Mouse (Mus musculus) urinary bladder, adult 2 months (tissue): ENCODE data around the gene Csrp2. TPM values are rescaled to one million over a fixed set of nuclear protein-coding genes. Genes with fewer than 3 reads are reported as not detected.

Experiments
- DNase-seq: peaks from one replicate; pipeline ENCODE4 v3.0.0; 2022; ENCODE audit warnings: low spot score
- polyA plus RNA-seq: library from polyadenylated mRNA; depleted of rRNA; stranded (reverse); fragments of >200 nt; gene quantifications from 2 replicates; pipeline ENCODE4 v1.2.3, GENCODE M21; 2012; rRNA removed

The Csrp2 gene
- polyA plus RNA-seq, 1 experiment, result 450 TPM

DNA sequence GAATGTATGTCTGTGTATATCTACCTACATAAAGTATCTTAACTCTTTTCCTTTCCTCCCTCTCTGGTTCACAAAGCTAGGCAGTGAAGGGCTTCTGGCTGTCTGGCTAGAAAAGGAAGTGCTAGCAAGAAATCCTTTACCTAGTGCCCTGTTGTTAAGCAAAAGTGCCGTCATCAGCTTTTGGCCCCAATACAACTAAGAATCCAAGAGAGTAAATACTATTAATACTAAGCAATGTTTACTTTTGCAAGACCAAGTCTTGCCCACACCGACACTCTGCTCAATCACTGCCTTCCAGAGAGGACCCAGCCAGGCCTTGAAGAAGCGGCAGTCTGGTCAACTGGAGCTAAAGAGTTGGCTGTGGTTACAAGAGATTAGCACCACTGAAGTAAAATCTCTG, 51.5 kb downstream of the Csrp2 start:
- DNase-seq, result no peak

DNA sequence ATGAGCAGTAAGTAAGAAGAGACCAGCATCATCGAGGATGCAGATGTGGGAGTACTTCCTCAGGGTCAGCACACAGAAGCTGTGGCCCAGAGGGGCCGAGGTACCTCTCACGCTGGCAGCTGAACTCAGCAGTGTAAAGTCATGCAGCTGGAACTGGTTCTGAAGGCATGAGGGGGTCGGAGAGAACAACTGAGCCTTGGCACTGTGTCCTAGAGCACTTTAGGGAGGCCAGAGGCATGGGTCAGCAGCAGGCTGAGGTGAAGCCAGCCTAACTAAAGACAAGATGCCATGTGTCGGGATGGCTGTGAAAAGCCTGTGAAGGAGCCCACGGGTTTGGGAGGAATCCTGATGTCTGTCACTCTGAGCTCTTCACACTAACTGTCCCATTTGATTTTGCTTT, 51.9 kb downstream of the Csrp2 start:
- DNase-seq, result no peak

GRCm38 (mm10) chr10:110971998-110972397, 52.4 kb downstream of the Csrp2 start:
- DNase-seq, result no peak

GRCm38 (mm10) chr10:110974463-110974862, 54.9 kb downstream of the Csrp2 start:
- no peak for DNase-seq

DNA sequence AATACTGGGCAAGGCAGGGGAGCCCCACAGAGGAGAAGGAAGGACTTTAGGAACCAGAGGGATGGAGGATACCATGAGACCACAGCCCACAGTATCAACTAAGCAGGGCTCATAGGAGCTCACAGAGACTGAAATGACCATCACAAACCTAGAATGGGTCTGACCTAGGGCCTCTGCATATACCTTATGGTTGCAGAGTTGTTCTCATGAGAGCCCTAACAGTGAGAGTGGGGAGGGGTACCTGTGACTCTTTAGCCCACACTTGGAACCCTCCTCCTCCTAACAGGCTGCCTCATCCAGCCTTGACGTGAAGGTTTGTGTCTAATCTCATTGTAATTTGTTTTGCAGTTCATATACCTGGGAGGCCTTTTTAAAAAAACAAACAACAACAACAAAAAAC, 55.3 kb downstream of the Csrp2 start:
- DNase-seq, result no peak

DNA sequence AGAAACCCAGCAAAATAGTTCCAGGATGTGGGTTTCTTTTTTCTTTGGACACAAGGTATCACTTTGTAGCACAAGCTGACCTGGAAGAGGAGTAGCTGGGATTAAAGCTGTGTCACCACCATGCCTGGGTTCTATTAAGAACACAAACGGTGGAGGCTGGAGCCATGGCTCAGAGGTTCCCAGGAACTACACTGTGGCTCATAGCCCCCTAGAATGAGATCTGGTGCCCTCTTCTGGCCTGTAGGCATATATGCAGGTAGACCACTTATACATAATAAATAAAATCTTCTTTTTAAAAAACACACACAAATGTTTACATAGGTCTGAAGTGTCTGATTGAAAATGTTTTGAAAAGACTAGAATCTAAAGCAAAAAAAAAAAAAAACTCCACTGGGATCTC, 56.5 kb downstream of the Csrp2 start:
- no peak for DNase-seq

DNA sequence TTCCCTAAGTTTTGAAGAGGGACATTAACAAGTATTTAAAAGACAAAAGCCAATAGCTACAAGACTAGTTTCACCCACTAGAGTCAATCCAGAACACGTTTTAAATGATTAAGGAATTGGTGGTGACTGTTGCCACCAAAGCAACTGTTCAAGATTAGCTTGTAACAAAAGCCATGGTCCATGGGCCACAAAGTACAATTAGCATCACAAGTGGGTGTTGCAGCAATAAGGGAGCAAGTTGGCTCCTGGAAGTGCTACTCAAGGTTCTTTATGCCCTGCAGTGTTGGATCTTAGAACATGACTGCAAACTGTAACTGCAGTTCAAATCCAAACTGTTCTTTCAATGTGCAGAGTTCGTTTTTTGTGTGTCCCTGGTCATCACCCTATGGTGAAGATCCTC, 57.8 kb downstream of the Csrp2 start:
- no peak for DNase-seq

DNA sequence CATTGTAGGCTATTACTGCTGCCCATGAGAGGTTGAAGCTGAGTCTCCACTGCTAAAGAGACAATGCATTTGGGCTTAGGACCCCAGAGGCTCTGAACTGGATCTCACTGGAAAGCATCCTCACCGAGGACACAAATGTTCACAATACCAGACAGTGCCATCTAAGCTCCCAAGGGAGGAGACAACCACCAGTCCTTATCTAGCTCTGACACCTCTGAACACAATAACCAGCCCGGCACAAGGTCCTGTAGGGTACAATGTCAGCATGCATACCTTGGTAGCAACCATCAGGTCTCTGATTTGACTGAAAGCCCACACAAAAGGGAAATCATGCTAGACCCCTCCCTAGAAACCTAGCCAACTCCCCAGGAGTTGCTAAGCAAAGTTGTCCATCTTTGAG, 59.8 kb downstream of the Csrp2 start:
- DNase-seq, result no peak

DNA sequence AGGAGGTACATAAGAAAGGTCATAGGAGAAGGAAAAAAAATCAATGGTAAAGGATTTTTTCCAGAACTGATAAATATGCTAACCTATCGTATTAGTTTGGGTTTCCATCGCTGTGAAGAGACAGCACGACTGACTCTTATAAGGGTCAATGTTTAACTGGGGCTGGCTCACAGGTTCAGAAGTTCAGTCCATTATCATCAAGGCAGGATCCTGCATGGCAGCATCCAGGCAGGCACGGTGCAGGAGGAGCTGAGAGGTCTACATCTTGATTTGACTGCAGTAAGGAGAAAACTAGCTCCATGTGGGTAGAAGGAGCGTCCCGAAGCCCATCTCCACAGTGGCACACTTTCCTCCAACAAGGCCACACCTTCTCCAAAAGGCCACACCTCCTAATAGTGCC, 60.9 kb downstream of the Csrp2 start:
- DNase-seq, result no peak

DNA sequence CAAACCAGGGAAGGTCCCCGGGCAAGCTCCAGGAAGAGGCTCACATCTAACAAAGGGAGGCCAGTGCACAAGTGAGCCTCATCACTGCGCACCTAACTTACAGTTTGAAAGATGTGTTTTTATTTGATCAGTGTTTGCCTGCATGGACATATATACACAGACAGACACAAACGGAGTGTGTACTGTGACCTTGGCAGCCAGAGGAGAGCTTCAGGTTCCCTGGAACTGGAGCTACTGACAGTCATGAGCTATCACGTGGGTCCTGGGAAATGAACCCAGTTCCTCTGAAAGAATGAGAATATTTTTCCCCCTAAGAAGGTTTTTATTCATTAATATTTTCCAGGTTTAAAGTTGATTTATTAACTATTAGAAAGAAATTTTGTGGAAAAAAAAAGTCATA, 63.2 kb downstream of the Csrp2 start:
- no peak for DNase-seq

DNA sequence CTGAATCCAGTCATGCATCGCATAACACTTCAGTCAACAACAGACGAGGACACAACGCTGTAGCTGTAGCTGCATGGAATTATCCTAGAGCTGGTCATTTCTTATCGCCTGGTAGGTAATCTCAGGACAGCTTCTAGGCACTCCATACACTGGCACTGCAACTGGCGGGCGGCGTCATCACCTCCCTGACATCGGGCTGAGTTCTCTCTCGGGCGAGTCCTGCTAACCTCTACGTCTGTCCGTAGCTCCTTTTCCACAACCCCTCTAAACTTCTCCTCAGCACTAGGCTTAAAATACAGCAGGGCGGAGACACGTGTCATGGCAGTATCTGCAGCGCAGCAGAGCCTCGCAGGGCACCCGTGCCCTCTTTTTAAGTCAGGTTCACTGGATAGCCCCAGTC, 67.1 kb downstream of the Csrp2 start:
- no peak for DNase-seq

Other genes with a start within 250 kb of the Csrp2 start
- gene E2f7, start 174.3 kb upstream of the Csrp2 start, polyA plus RNA-seq, result 0.11 and 0.40 TPM in 2 replicates
- 21.7 and 24.9 TPM in 2 replicates for gene Zdhhc17, start 90.4 kb downstream of the Csrp2 start, polyA plus RNA-seq
- 10.7 and 11.3 TPM in 2 replicates for gene Osbpl8, start 245.0 kb downstream of the Csrp2 start, polyA plus RNA-seq